Mouse (Mus musculus) lung, postnatal 0 days (tissue): Measurements from ENCODE around the gene 6430571L13Rik.

Experiments used
- CTCF ChIP-seq: IDR thresholded peaks from 2 replicates; pipeline ENCODE4 v1.5.1; 2016; ENCODE audit warnings: antibody characterized with exemption, mild to moderate bottlenecking
- EP300 ChIP-seq: IDR thresholded peaks from 2 replicates; pipeline ENCODE4 v1.6.1; 2016; ENCODE audit warnings: antibody characterized with exemption, mild to moderate bottlenecking, control low read depth

DNA sequence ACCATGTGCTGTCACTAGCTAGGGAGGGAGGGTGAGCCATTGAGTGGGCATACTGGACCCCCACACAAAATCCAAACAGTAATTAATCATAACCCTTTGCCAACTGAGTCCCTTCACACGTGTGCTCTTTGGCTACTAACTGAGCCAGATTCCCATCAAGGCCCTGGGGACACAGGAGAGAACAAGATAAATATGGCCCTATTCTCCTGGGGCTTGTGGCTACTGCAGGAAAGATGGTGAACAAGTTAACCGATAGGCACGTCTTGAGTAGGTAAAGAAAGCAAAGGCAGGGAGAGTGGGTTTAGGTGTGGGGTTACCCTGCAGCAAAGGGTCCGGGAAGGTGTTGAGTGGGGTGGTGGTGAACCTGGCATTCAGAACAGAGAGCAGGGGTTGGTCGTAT lies 36.5 kb upstream of the 6430571L13Rik start:
- no peak for TF ChIP-seq CTCF
- TF ChIP-seq EP300: no peak
